Comparison of ENCODE assay signal across 22 mouse cellular contexts in genomic region chr12:31924135-31924534, GRCm38 (mm10).
"Had no signal": no experiment of that assay in that cellular context is flagged by ENCODE, and none has a peak within 500 bp of the region (broad histone marks: within the 10 kb centered on the region; RNA-seq: fewer than 3 reads in every experiment).

No protein-coding gene starts in this region.

- ATAC-seq: midbrain, embryonic 16.5 days had no signal

- H3K4me3 ChIP-seq: megakaryocyte, embryonic 14.5 days; midbrain, embryonic 10.5 days; midbrain, embryonic 12.5 days; myocyte; neural tube, embryonic 13.5 days; neural tube, embryonic 15.5 days; stomach, embryonic 15.5 days had no signal

- DNase-seq: lung, adult 18-20 months; lung, embryonic 14.5 days; lung, postnatal 10 days; lung, postnatal 4 days; midbrain, embryonic 14.5 days; retina, postnatal 1 day; right cerebral cortex, adult 18-20 months; right cerebral cortex, postnatal 25 days; right cerebral cortex, postnatal 4 days; spleen, adult 18-20 months; thymus, adult 2 months; thymus, postnatal 25 days; thymus, postnatal 4 days had no signal

- H3K27ac ChIP-seq: midbrain, embryonic 10.5 days; midbrain, embryonic 12.5 days; neural tube, embryonic 13.5 days; neural tube, embryonic 15.5 days; stomach, embryonic 15.5 days; stomach, postnatal 0 days had no signal
